Mouse (Mus musculus) midbrain, embryonic 15.5 days (tissue): Measurements from ENCODE around the gene Xpnpep1. TPM values are rescaled to one million over a fixed set of nuclear protein-coding genes. Genes with fewer than 3 reads are reported as not detected.

Experiments used
- ATAC-seq: fragments of 200-750 bp; cut with Nextera tagmentation; replicated peaks from 2 replicates; pipeline ENCODE4 v1.8.0; 2017; ENCODE audit warnings: moderate TSS enrichment
- H3K27ac ChIP-seq: fragments of 300-500 bp; sonication (generic); 2 replicates; pipeline ENCODE4 v1.5.1; 2015; ENCODE audit warnings: mild to moderate bottlenecking, inconsistent platforms
- H3K27me3 ChIP-seq: fragments of 300-500 bp; sonication (generic); replicated peaks from 2 replicates; pipeline ENCODE4 v1.6.1; 2015; ENCODE audit warnings: inconsistent platforms
- H3K36me3 ChIP-seq: fragments of 300-500 bp; sonication (generic); replicated peaks from 2 replicates; pipeline ENCODE4 v1.6.1; 2015; ENCODE audit warnings: inconsistent platforms
- H3K4me1 ChIP-seq: fragments of 300-500 bp; sonication (generic); 2 replicates; pipeline ENCODE4 v1.6.1; 2015; ENCODE audit warnings: inconsistent platforms
- H3K4me2 ChIP-seq: fragments of 300-500 bp; sonication (generic); 2 replicates; pipeline ENCODE4 v1.6.1; 2015; ENCODE audit warnings: inconsistent platforms, mild to moderate bottlenecking, moderate library complexity
- H3K4me3 ChIP-seq: fragments of 300-500 bp; sonication (generic); 2 replicates; pipeline ENCODE4 v1.5.1; 2015; ENCODE audit warnings: mild to moderate bottlenecking, inconsistent platforms
- H3K9ac ChIP-seq: fragments of 300-500 bp; sonication (generic); 2 replicates; pipeline ENCODE4 v1.6.1; 2015; ENCODE audit warnings: mild to moderate bottlenecking, inconsistent platforms
- H3K9me3 ChIP-seq: fragments of 300-500 bp; sonication (generic); 2 replicates; pipeline ENCODE4 v1.6.1; 2016; ENCODE audit warnings: inconsistent platforms
- WGBS: fragments of 180-500 bp; shearing (Covaris S2); methylation state at CpG from one replicate; pipeline ENCODE4 v1.1.7; 2015; ENCODE audit warnings: mixed read lengths; 5-methylcytosine and 5-hydroxymethylcytosine counted together
- polyA plus RNA-seq: library from polyadenylated mRNA; unstranded; fragments of >200 nt; fragmentation: Nextera tagmentation; extraction: Ambion mirVana; gene quantifications from 2 replicates; pipeline ENCODE4 v1.2.1, GENCODE M21; 2015

Gene Xpnpep1
- polyA plus RNA-seq, 1 experiment from 2014 or later = 125 TPM

DNA sequence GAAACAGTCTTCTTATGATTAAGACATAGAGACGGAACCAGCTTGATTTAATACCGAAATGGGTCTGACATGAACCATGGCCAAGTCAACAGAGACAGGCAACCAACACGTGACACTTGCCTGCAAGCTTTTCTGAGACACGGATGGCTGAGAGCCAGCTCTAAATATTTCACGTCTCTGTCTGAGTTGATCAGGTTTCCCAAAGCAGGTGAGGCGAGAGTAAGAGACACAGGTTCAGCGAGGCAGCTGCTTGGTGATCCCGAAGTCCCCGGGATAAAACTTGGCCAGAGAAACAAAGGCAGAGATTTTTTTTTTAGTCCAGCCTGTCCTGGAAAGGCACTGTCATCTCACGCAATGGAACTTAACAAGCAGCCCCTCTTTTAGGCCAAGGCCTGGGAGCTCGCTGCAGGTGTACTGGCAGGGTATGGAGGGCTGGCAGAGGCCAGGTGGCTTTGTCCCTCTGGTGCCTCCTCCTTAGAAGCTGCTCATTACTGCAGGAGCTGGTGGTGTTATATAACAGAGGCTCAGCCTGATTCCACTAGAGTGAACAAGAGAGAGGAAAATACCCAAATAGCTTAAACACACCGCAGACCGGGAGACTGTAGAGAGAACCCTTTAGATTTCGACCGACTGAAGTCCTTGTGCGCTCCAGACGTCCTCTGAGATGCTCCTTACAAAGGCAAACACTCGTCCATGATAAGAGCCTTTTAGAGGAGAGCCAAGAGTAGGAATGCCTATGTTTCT lies 36.4 kb upstream of the Xpnpep1 start:
- H3K4me1 ChIP-seq = no peaks in the 10 kb centered on the region
- no peak overlapping the region for H3K27ac ChIP-seq
- WGBS = 80% methylated on average over 18 of the region's 18 CpGs
- no peak for ATAC-seq
- no peak overlapping the region for H3K9ac ChIP-seq
- H3K36me3 ChIP-seq = no peaks in the 10 kb centered on the region
- no peak overlapping the region for H3K4me2 ChIP-seq
- H3K9me3 ChIP-seq = no peaks in the 10 kb centered on the region
- H3K27me3 ChIP-seq = no peaks in the 10 kb centered on the region
- H3K4me3 ChIP-seq = no peak overlapping the region

GRCm38 (mm10) chr19:53075896-53076237 lies 35.9 kb upstream of the Xpnpep1 start:
- no peak overlapping the region for H3K9ac ChIP-seq
- no peak overlapping the region for H3K27ac ChIP-seq
- no peaks in the 10 kb centered on the region for H3K27me3 ChIP-seq
- WGBS = 89% methylated on average over 11 of the region's 11 CpGs
- H3K4me2 ChIP-seq = no peak overlapping the region
- H3K36me3 ChIP-seq = no peaks in the 10 kb centered on the region
- no peaks in the 10 kb centered on the region for H3K9me3 ChIP-seq
- H3K4me1 ChIP-seq = no peaks in the 10 kb centered on the region
- no peak overlapping the region for H3K4me3 ChIP-seq
- no peak for ATAC-seq

- Histone ChIP-seq H3K4me2 (no peak overlapping the region), H3K27ac (no peak overlapping the region), H3K36me3 (no peaks in the 10 kb centered on the region), H3K4me3 (no peak overlapping the region), H3K4me1 (no peaks in the 10 kb centered on the region), H3K27me3 (no peaks in the 10 kb centered on the region), H3K9ac (no peak overlapping the region), H3K9me3 (no peaks in the 10 kb centered on the region)
- 92% methylated on average over 13 of the region's 13 CpGs for WGBS
- ATAC-seq = no peak
Observed at GRCm38 (mm10) chr19:53074899-53075722, 35.1 kb upstream of the Xpnpep1 start.

DNA sequence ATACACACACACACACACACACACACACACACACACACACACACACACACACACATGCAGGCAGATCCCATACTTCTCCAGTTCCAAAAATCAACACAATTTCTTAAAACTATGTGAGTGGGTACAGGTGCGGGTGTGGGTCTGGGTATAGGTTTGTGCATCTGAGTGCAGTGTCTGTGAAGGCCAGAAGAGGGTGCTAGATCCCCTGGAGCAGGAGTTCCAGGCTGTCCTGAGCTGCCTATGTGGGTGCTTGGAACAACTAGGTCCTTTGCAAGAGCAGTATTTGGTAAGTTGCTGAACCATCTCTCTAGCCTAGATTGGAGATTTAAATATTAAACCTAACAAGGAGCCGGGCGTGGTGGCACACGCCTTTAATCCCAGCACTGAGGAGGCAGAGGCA lies 33.5 kb upstream of the Xpnpep1 start:
- ATAC-seq = no peak
- no peak overlapping the region for H3K9ac ChIP-seq
- H3K27me3 ChIP-seq = no peaks in the 10 kb centered on the region
- H3K4me2 ChIP-seq = no peak overlapping the region
- H3K9me3 ChIP-seq = no peaks in the 10 kb centered on the region
- H3K4me3 ChIP-seq = no peak overlapping the region
- no peak overlapping the region for H3K27ac ChIP-seq
- H3K4me1 ChIP-seq = no peaks in the 10 kb centered on the region
- 97% methylated on average over 4 of the region's 4 CpGs for WGBS
- H3K36me3 ChIP-seq = no peaks in the 10 kb centered on the region

DNA sequence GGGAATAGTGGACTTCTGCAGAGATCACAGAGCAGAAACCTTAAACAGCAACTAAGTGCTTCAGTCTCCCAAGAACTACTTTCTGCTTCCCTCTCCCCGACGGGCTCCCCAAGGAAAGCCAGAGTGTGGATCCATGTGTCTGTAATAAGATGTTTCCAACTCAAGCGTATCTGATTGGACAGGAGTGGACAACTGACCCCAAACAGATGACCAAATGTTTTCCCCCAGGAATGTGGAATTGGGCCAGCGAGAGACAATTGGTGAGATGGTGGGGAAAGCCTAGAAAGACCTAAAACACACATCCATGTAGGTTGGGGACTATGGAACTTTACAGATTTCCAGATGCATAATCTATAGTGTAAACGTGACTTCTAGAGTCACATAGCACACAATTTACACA lies 32.4 kb upstream of the Xpnpep1 start:
- Histone ChIP-seq H3K27me3 (no peaks in the 10 kb centered on the region), H3K4me2 (no peak overlapping the region), H3K9ac (no peak overlapping the region), H3K9me3 (no peaks in the 10 kb centered on the region), H3K27ac (no peak overlapping the region), H3K4me3 (no peak overlapping the region), H3K4me1 (no peaks in the 10 kb centered on the region), H3K36me3 (no peaks in the 10 kb centered on the region)
- 88% methylated on average over 5 of the region's 5 CpGs for WGBS
- no peak for ATAC-seq

- no peaks in the 10 kb centered on the region for H3K9me3 ChIP-seq
- H3K4me2 ChIP-seq = no peak overlapping the region
- no peaks in the 10 kb centered on the region for H3K36me3 ChIP-seq
- H3K27ac ChIP-seq = no peak overlapping the region
- WGBS = 46% methylated on average over 5 of the region's 5 CpGs
- H3K4me3 ChIP-seq = no peak overlapping the region
- no peaks in the 10 kb centered on the region for H3K4me1 ChIP-seq
- H3K9ac ChIP-seq = no peak overlapping the region
- no peak for ATAC-seq
- no peaks in the 10 kb centered on the region for H3K27me3 ChIP-seq
Observed at GRCm38 (mm10) chr19:53071651-53072050, 31.6 kb upstream of the Xpnpep1 start.

DNA sequence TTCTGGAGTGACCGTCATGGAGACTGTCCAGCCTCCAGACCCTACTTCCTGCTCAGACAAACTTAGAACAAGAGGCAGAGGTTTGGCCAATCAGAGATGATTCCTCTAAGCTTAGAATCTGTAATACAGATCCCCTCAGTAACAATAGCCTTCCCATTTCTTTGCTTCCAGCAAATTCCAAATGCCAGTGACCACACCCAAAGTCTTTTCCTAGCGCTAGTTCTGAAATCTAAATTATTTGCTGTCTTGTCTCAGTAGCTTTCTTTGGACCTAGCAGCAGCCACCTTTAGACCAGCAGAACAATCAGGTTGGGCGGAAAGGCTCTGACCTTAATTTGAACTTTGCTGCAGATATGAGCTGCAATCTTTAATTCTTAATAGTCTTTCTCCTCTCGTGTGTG lies 30.9 kb upstream of the Xpnpep1 start:
- Histone ChIP-seq H3K4me2 (no peak overlapping the region), H3K4me1 (no peaks in the 10 kb centered on the region), H3K4me3 (no peak overlapping the region), H3K27me3 (no peaks in the 10 kb centered on the region), H3K9me3 (no peaks in the 10 kb centered on the region), H3K9ac (no peak overlapping the region), H3K27ac (no peak overlapping the region), H3K36me3 (no peaks in the 10 kb centered on the region)
- no peak for ATAC-seq
- 74% methylated on average over 4 of the region's 4 CpGs for WGBS

DNA sequence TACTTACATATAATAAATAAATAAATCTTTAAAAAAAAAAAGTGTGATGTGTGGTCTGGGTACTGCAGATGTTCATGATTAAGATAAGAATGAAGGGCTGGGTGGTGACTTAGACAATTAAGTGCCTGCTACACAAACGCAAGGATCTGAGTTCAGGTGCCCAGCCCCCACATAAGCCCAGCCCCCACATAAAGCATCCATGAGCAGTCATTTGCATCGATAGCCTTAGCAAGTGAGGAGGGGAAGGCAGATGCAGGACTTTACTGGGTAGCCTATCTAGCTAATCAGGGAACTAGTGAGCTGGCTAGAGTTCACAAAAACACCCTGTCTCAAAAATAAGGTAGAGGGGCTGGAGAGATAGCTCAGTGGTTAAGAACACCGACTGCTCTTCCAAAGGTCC lies 29.4 kb upstream of the Xpnpep1 start:
- no peak overlapping the region for H3K27ac ChIP-seq
- ATAC-seq = no peak
- no peaks in the 10 kb centered on the region for H3K36me3 ChIP-seq
- no peaks in the 10 kb centered on the region for H3K27me3 ChIP-seq
- 91% methylated on average over 3 of the region's 3 CpGs for WGBS
- no peak overlapping the region for H3K4me2 ChIP-seq
- H3K4me3 ChIP-seq = no peak overlapping the region
- no peak overlapping the region for H3K9ac ChIP-seq
- H3K9me3 ChIP-seq = no peaks in the 10 kb centered on the region
- H3K4me1 ChIP-seq = no peaks in the 10 kb centered on the region

DNA sequence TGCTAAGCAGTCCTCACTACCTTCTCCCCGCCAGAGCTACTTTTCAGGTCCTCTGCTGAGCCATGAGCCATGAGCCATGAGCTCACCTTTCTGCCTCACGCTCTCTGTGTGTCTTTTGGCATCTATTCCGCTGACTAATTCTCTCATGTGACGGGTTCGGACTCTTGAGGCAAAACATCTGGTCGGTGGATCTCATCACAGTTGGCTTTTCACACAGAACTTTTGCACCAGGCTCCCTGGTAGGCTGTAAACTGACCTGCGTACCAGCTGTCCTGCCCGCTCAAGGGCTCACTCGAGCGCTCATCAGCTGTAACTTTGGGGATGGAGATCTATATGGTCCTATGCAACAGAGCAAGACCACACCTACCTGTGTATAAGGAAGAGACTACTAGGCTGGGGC lies 26.9 kb upstream of the Xpnpep1 start:
- no peak overlapping the region for H3K4me3 ChIP-seq
- H3K4me1 ChIP-seq = no peaks in the 10 kb centered on the region
- no peaks in the 10 kb centered on the region for H3K36me3 ChIP-seq
- no peak overlapping the region for H3K4me2 ChIP-seq
- no peak for ATAC-seq
- no peaks in the 10 kb centered on the region for H3K27me3 ChIP-seq
- H3K27ac ChIP-seq = no peak overlapping the region
- H3K9me3 ChIP-seq = no peaks in the 10 kb centered on the region
- WGBS = 65% methylated on average over 10 of the region's 10 CpGs
- H3K9ac ChIP-seq = no peak overlapping the region

- Histone ChIP-seq H3K4me1 (no peaks in the 10 kb centered on the region), H3K4me2 (no peak overlapping the region), H3K36me3 (no peaks in the 10 kb centered on the region), H3K9ac (no peak overlapping the region), H3K4me3 (no peak overlapping the region), H3K9me3 (no peaks in the 10 kb centered on the region), H3K27me3 (no peaks in the 10 kb centered on the region), H3K27ac (no peak overlapping the region)
- no peak for ATAC-seq
- 55% methylated on average over 9 of the region's 9 CpGs for WGBS
Observed at GRCm38 (mm10) chr19:53066531-53066930, 26.5 kb upstream of the Xpnpep1 start.

DNA sequence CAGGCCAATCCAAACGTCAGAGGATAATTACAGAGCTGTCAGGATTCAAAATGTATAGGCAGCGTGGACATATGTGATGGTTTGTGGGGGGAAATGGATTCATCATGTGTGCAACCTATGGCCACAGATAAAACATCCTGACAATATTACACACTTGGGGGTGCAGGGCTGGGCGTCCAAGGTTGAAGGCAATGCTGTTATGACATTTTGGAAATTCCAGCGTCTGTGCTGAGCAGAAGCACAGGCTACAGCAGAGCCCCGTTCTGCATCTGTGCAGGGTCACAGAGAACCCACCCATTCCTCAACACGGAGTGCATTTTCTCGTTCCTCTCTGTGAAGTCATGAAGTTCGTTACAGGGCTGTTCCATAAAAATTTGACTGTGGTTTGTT lies 25.0 kb upstream of the Xpnpep1 start:
- Histone ChIP-seq H3K36me3 (no peaks in the 10 kb centered on the region), H3K4me2 (no peak overlapping the region), H3K4me1 (no peaks in the 10 kb centered on the region), H3K27ac (no peak overlapping the region), H3K27me3 (no peaks in the 10 kb centered on the region), H3K4me3 (no peak overlapping the region), H3K9me3 (no peaks in the 10 kb centered on the region), H3K9ac (no peak overlapping the region)
- ATAC-seq = no peak
- WGBS = 80% methylated on average over 8 of the region's 8 CpGs

DNA sequence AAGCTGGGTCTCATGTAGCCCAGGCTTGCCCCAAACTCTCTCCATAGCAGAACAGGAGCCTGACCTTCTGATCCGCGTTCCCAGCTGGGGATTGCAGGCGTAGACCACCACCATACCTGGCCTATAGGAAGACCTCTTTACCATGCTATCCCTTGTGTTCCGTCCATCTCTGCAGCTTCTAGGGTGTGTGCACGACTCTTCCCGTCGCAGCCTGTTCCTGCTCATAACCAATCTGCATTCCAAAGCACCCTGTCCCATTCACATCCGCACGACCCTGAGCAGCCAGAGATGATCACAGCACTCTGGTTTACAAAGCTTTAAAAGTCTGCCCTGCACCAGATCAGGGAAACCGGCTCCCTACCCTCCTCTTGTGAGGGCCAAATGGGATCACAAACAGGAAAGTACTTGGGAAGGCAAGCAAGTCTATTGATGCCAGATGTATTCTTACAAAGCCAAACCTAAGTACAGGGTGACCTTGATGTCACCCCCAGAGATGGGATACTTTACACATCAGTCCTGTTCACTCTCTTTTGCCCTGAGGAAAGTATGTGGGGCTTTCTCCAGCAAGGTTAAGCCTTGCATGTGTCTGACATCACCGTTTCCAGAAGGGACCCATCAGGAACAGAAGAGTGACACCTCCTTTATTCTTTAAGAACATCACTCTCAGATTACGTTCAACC lies 24.4 kb upstream of the Xpnpep1 start:
- Histone ChIP-seq H3K9ac (no peak overlapping the region), H3K4me1 (no peaks in the 10 kb centered on the region), H3K4me2 (no peak overlapping the region), H3K36me3 (no peaks in the 10 kb centered on the region), H3K9me3 (no peaks in the 10 kb centered on the region), H3K4me3 (no peak overlapping the region), H3K27ac (no peak overlapping the region), H3K27me3 (no peaks in the 10 kb centered on the region)
- WGBS = 77% methylated on average over 12 of the region's 12 CpGs
- no peak for ATAC-seq
